Mouse (Mus musculus): ENCODE measurements around the gene Zc3h18. TPM values are rescaled to one million over a fixed set of nuclear protein-coding genes. Genes with fewer than 3 reads are reported as not detected.
A peak's percentile ranks its signal among the peaks of the same experiment; 100 is the strongest.

The Zc3h18 gene
- total and polyA plus RNA-seq, 3 experiments = 11.2 to 22.1 (median 21.8) TPM

- 76% methylated on average over 15 of the region's 15 CpGs for WGBS
Measured at GRCm38 (mm10) chr8:122359111-122359775, 17.2 kb upstream of the Zc3h18 start.

DNA sequence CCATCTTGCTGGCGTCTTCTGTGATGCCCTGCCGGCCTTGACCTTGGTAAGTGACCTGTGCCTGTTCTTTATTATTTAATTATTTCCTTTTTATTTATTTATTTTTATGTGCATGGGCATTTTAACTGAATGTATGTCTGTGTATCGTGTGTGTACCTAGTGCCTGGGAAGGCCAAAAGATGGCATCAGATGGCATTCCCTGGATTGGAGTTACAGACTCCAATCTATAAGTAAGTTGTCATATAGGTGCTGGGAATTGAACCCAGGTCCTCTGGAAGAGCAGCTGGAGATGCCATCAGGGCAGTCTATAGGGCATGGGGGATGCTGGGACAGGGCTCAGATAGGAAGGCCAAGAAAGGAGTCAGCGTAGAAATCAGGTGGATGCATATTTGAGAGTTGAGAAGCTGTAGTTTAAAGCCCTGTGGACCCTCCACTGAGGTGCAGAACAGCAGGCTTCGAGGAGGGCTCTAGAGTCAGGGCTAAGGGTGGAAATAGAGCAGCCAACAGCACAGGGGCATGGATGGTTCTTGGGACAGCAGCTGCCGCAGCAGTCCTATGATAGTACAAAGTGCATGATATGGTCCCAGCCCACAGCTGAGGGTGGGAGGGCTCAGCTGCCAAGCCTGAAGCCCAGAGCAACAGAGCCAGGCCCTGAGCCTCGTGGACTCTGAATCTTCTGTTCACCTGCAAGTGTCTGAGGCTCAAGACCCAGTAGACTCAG lies 15.6 kb upstream of the Zc3h18 start, which contains the start of gene Trhr2:
Gene Trhr2 (minus strand): TSS at position 51 of the 721 bp plus-strand sequence.
- 73% methylated on average over 7 of the region's 7 CpGs for WGBS
- no peaks in the 10 kb centered on the region for H3K79me2 ChIP-seq (replicated peaks; ENCODE audit: control insufficient read depth, insufficient read depth, low read length)
- TF ChIP-seq EP300 (IDR thresholded peaks at IDR 0.05; ENCODE audit: insufficient read depth, low read depth, low read length) (no peak), POLR2A (IDR thresholded peaks at IDR 0.05; ENCODE audit: insufficient read depth, low read depth, low read length) (no peak), CTCF (IDR thresholded peaks at IDR 0.05) (no peak)
- no peak within 1 kb of the TSS for H3K4me3 ChIP-seq
- no peaks in the 10 kb centered on the region for H3K27me3 ChIP-seq (ENCODE audit: control insufficient read depth, insufficient read depth, low read length)
- H3K4me1 ChIP-seq (ENCODE audit: control insufficient read depth, insufficient read depth, low read length) = no peaks in the 10 kb centered on the region
- no peak within 1 kb of the TSS for H3K9ac ChIP-seq (ENCODE audit: low read depth, low read length)
- intact Hi-C loops (cut with DNase I) = no loop called here
- DNase-seq = no peak
- no peaks in the 10 kb centered on the region for H3K36me3 ChIP-seq (ENCODE audit: control insufficient read depth, insufficient read depth, low read length)
- H3K27ac ChIP-seq = no peak within 1 kb of the TSS

More at GRCm38 (mm10) chr8:122359111-122359775, 17.2 kb upstream of the Zc3h18 start:
- Histone ChIP-seq H3K9ac (ENCODE audit: low read depth, low read length) (no peak overlapping the region), H3K79me2 (replicated peaks; ENCODE audit: control insufficient read depth, insufficient read depth, low read length) (no peaks in the 10 kb centered on the region), H3K36me3 (ENCODE audit: control insufficient read depth, insufficient read depth, low read length) (no peaks in the 10 kb centered on the region), H3K4me1 (ENCODE audit: control insufficient read depth, insufficient read depth, low read length) (no peaks in the 10 kb centered on the region), H3K27me3 (ENCODE audit: control insufficient read depth, insufficient read depth, low read length) (no peaks in the 10 kb centered on the region), H3K4me3 (no peak overlapping the region), H3K27ac (no peak overlapping the region)
- no peak for DNase-seq
- intact Hi-C loops (cut with DNase I) = no loop called here
- TF ChIP-seq CTCF (IDR thresholded peaks at IDR 0.05) (no peak), POLR2A (IDR thresholded peaks at IDR 0.05; ENCODE audit: insufficient read depth, low read depth, low read length) (no peak), EP300 (IDR thresholded peaks at IDR 0.05; ENCODE audit: insufficient read depth, low read depth, low read length) (no peak)

DNA sequence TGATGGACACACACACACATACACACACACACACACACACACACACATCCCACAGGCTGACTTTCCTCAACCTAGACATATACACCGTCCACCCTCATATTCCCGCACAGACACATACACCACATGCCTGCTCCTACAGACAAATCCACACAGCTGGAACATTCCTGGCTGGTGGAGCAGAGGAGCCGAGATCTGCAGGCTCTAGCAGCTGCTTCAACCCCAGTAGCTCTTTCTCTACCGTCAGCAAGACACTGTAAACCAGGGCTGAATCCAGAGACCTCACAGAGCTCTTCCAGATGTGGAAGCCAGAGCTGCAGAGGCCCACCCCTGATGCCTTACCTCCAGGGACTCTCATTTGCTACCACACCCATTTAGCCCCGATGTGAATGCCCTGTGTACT lies 14.1 kb upstream of the Zc3h18 start:
- intact Hi-C loops (cut with DNase I) = no loop called here
- Histone ChIP-seq H3K36me3 (ENCODE audit: control insufficient read depth, insufficient read depth, low read length) (no peaks in the 10 kb centered on the region), H3K4me1 (ENCODE audit: control insufficient read depth, insufficient read depth, low read length) (no peaks in the 10 kb centered on the region), H3K4me3 (no peak overlapping the region), H3K27ac (no peak overlapping the region), H3K9ac (ENCODE audit: low read depth, low read length) (no peak overlapping the region), H3K79me2 (replicated peaks; ENCODE audit: control insufficient read depth, insufficient read depth, low read length) (no peaks in the 10 kb centered on the region), H3K27me3 (ENCODE audit: control insufficient read depth, insufficient read depth, low read length) (no peaks in the 10 kb centered on the region)
- DNase-seq = no peak
- no peak for TF ChIP-seq POLR2A (IDR thresholded peaks at IDR 0.05; ENCODE audit: insufficient read depth, low read depth, low read length)
- TF ChIP-seq CTCF (IDR thresholded peaks at IDR 0.05) = no peak
- no peak for TF ChIP-seq EP300 (IDR thresholded peaks at IDR 0.05; ENCODE audit: insufficient read depth, low read depth, low read length)
- 43% methylated on average over 5 of the region's 5 CpGs for WGBS

- H3K36me3 ChIP-seq (ENCODE audit: control insufficient read depth, insufficient read depth, low read length) = no peaks in the 10 kb centered on the region
- TF ChIP-seq EP300 (IDR thresholded peaks at IDR 0.05; ENCODE audit: insufficient read depth, low read depth, low read length) (no peak), POLR2A (IDR thresholded peaks at IDR 0.05; ENCODE audit: insufficient read depth, low read depth, low read length) (no peak), CTCF (IDR thresholded peaks at IDR 0.05) (no peak)
- H3K79me2 ChIP-seq (replicated peaks; ENCODE audit: control insufficient read depth, insufficient read depth, low read length) = no peaks in the 10 kb centered on the region
- intact Hi-C loops (cut with DNase I) = no loop called here
- WGBS = 44% methylated on average over 7 of the region's 8 CpGs
- no peak overlapping the region for H3K4me3 ChIP-seq
- no peak overlapping the region for H3K9ac ChIP-seq (ENCODE audit: low read depth, low read length)
- no peak overlapping the region for H3K27ac ChIP-seq
- H3K27me3 ChIP-seq (ENCODE audit: control insufficient read depth, insufficient read depth, low read length) = no peaks in the 10 kb centered on the region
- no peaks in the 10 kb centered on the region for H3K4me1 ChIP-seq (ENCODE audit: control insufficient read depth, insufficient read depth, low read length)
- DNase-seq = no peak
Measured at GRCm38 (mm10) chr8:122362967-122363366, 13.4 kb upstream of the Zc3h18 start.

- H3K36me3 ChIP-seq (ENCODE audit: control insufficient read depth, insufficient read depth, low read length) = no peaks in the 10 kb centered on the region
- no peak for DNase-seq
- no peak for TF ChIP-seq POLR2A (IDR thresholded peaks at IDR 0.05; ENCODE audit: insufficient read depth, low read depth, low read length)
- no peak for TF ChIP-seq CTCF (IDR thresholded peaks at IDR 0.05)
- TF ChIP-seq EP300 (IDR thresholded peaks at IDR 0.05; ENCODE audit: insufficient read depth, low read depth, low read length) = no peak
- 56% methylated on average over 10 of the region's 10 CpGs for WGBS
- H3K79me2 ChIP-seq (replicated peaks; ENCODE audit: control insufficient read depth, insufficient read depth, low read length) = no peaks in the 10 kb centered on the region
- H3K4me3 ChIP-seq = no peak overlapping the region
- intact Hi-C loops (cut with DNase I) = loop anchor here (2.0 to 5.0 kb wide), 2 partner anchors 26 to 41 kb away; no protein-coding TSS in a partner anchor
- no peak overlapping the region for H3K27ac ChIP-seq
- no peaks in the 10 kb centered on the region for H3K27me3 ChIP-seq (ENCODE audit: control insufficient read depth, insufficient read depth, low read length)
- peaks cover 4% of the 10 kb centered on the region for H3K4me1 ChIP-seq (ENCODE audit: control insufficient read depth, insufficient read depth, low read length)
- no peak overlapping the region for H3K9ac ChIP-seq (ENCODE audit: low read depth, low read length)
Measured at GRCm38 (mm10) chr8:122368494-122368893, 7.9 kb upstream of the Zc3h18 start.

DNA sequence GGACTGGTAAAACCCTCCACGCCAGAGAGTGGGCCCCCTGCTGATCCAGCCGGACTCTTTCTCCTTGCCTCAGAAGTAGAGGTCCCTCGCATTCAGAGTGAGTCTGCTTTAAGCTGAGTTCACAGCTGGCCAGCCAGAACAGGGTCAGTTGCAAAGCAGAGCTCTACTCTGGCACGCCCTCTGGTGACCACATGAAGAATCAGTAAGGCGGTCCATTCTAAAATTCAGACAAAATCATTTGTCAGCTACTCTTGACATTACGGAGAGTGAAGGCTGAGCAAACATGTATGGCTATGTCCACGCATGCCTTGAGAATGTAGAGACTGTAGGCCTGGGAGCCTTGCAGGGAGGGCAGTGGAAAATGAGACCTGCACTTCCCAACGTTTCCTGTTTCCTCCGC lies 6.7 kb upstream of the Zc3h18 start:
- 10% methylated on average over 9 of the region's 9 CpGs for WGBS
- Histone ChIP-seq H3K27ac (no peak overlapping the region), H3K4me1 (ENCODE audit: control insufficient read depth, insufficient read depth, low read length) (peaks cover 4% of the 10 kb centered on the region), H3K27me3 (ENCODE audit: control insufficient read depth, insufficient read depth, low read length) (no peaks in the 10 kb centered on the region), H3K36me3 (ENCODE audit: control insufficient read depth, insufficient read depth, low read length) (no peaks in the 10 kb centered on the region), H3K9ac (ENCODE audit: low read depth, low read length) (no peak overlapping the region), H3K4me3 (no peak overlapping the region), H3K79me2 (replicated peaks; ENCODE audit: control insufficient read depth, insufficient read depth, low read length) (no peaks in the 10 kb centered on the region)
- peak; percentile 60 to 72 for DNase-seq
- TF ChIP-seq CTCF (IDR thresholded peaks at IDR 0.05) = peak; percentile 91
- peak; percentile 70; the same call in 1 of the 2 replicates for TF ChIP-seq EP300 (IDR thresholded peaks at IDR 0.05; ENCODE audit: insufficient read depth, low read depth, low read length)
- TF ChIP-seq POLR2A (IDR thresholded peaks at IDR 0.05; ENCODE audit: insufficient read depth, low read depth, low read length) = no peak
- intact Hi-C loops (cut with DNase I) = loop anchor here (1.0 to 10.0 kb wide), 4 partner anchors 27 to 855 kb away; partner anchors contain the start of gene Cdk10
